Mouse (Mus musculus): ENCODE measurements around the gene Sycn.

DNA sequence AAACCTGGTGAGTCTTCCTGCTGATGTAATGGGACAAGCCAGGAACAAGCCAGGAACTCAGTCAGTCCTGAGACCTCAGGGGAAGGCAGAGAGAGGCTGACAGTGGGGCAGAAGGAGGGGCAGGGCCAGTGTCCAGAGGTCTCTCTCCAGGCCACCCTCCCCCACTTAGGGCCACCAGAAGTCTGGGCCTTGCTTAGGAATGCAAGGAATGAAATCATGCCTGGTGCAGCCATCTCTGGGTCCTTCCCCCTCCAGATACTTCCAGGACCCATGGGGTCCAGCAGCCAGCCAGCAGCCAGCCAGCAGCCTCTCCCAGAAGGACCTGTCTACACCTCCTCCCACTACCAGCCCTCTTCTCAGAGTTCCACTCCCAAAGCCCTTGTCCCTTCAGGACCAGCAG, 47.0 kb downstream of the Sycn start:
- TF ChIP-seq POLR2A (IDR thresholded peaks at IDR 0.05; ENCODE audit: borderline replicate concordance, extremely low read depth, insufficient read depth, insufficient read length, poor library complexity, severe bottlenecking) (no peak), CTCF (IDR thresholded peaks at IDR 0.05; ENCODE audit: borderline replicate concordance, extremely low read depth, insufficient read depth, insufficient read length) (no peak)

All from brain, embryonic 14.5 days (tissue).